Mouse (Mus musculus): ENCODE data around the gene Palm.

Palm gene

GRCm38 (mm10) chr10:79821731-79822130, 28.4 kb downstream of the Palm start:
- in situ Hi-C loops (cut with MboI; ENCODE audit: low sequenced_read_pairs), result no loop called here

GRCm38 (mm10) chr10:79822372-79822771, 29.0 kb downstream of the Palm start:
- in situ Hi-C loops (cut with MboI; ENCODE audit: low sequenced_read_pairs), result no loop called here

GRCm38 (mm10) chr10:79823011-79823410, 29.6 kb downstream of the Palm start:
- in situ Hi-C loops (cut with MboI; ENCODE audit: low sequenced_read_pairs), result no loop called here

- in situ Hi-C loops (cut with MboI; ENCODE audit: low sequenced_read_pairs), result no loop called here
These were observed 31.0 kb downstream of the Palm start for GRCm38 (mm10) chr10:79824413-79824812.

GRCm38 (mm10) chr10:79831583-79831982, 38.2 kb downstream of the Palm start:
- in situ Hi-C loops (cut with MboI; ENCODE audit: low sequenced_read_pairs), result no loop called here

- in situ Hi-C loops (cut with MboI; ENCODE audit: low sequenced_read_pairs), result no loop called here
These were observed 38.8 kb downstream of the Palm start for GRCm38 (mm10) chr10:79832026-79832785.

- in situ Hi-C loops (cut with MboI; ENCODE audit: low sequenced_read_pairs), result no loop called here
These were observed 39.4 kb downstream of the Palm start for GRCm38 (mm10) chr10:79832786-79833181.

- in situ Hi-C loops (cut with MboI; ENCODE audit: low sequenced_read_pairs), result no loop called here
These were observed 41.5 kb downstream of the Palm start for GRCm38 (mm10) chr10:79834769-79835398.

- in situ Hi-C loops (cut with MboI; ENCODE audit: low sequenced_read_pairs), result no loop called here
These were observed 43.5 kb downstream of the Palm start for GRCm38 (mm10) chr10:79836918-79837317.

- in situ Hi-C loops (cut with MboI; ENCODE audit: low sequenced_read_pairs), result no loop called here
These were observed 44.8 kb downstream of the Palm start for GRCm38 (mm10) chr10:79838151-79838550.

GRCm38 (mm10) chr10:79840091-79840490, 46.7 kb downstream of the Palm start:
- in situ Hi-C loops (cut with MboI; ENCODE audit: low sequenced_read_pairs), result no loop called here

- in situ Hi-C loops (cut with MboI; ENCODE audit: low sequenced_read_pairs), result no loop called here
These were observed 47.5 kb downstream of the Palm start for GRCm38 (mm10) chr10:79840644-79841551.

GRCm38 (mm10) chr10:79842322-79842721, 49.0 kb downstream of the Palm start:
- in situ Hi-C loops (cut with MboI; ENCODE audit: low sequenced_read_pairs), result no loop called here

GRCm38 (mm10) chr10:79843476-79843875, 50.1 kb downstream of the Palm start:
- in situ Hi-C loops (cut with MboI; ENCODE audit: low sequenced_read_pairs), result no loop called here

- in situ Hi-C loops (cut with MboI; ENCODE audit: low sequenced_read_pairs), result no loop called here
These were observed 53.2 kb downstream of the Palm start for GRCm38 (mm10) chr10:79846553-79846952.

- in situ Hi-C loops (cut with MboI; ENCODE audit: low sequenced_read_pairs), result no loop called here
These were observed 56.7 kb downstream of the Palm start for GRCm38 (mm10) chr10:79849941-79850628.

GRCm38 (mm10) chr10:79851653-79852052, 58.3 kb downstream of the Palm start:
- in situ Hi-C loops (cut with MboI; ENCODE audit: low sequenced_read_pairs), result no loop called here

GRCm38 (mm10) chr10:79852107-79852789, 58.9 kb downstream of the Palm start:
- in situ Hi-C loops (cut with MboI; ENCODE audit: low sequenced_read_pairs), result no loop called here

GRCm38 (mm10) chr10:79852827-79853226, 59.5 kb downstream of the Palm start:
- in situ Hi-C loops (cut with MboI; ENCODE audit: low sequenced_read_pairs), result no loop called here

- in situ Hi-C loops (cut with MboI; ENCODE audit: low sequenced_read_pairs), result no loop called here
These were observed 60.0 kb downstream of the Palm start for GRCm38 (mm10) chr10:79853392-79853791.

Measured in CH12F3 (cell line).